Mouse (Mus musculus): ENCODE measurements at regions not wholly inside any gene's neighbourhood (a gene's known extent, or its start where the extent isn't known, plus 50 kb on each side); places are given as distances from the start of the nearest gene placed in this dataset.

GRCm38 (mm10) chr11:91463578-91464401, 113.6 kb downstream of the Kif2b start:
- TF ChIP-seq CTCF (IDR thresholded peaks at IDR 0.05; ENCODE audit: low read depth) (no peak), EP300 (IDR thresholded peaks at IDR 0.05; ENCODE audit: low read depth) (no peak)
